Mouse (Mus musculus) cerebellum, adult 11 months (tissue): ENCODE results near the gene Olfr480.

Experiments
- DNase-seq: peaks from one replicate; pipeline ENCODE4 v3.0.0; 2022

Olfr480 gene

DNA sequence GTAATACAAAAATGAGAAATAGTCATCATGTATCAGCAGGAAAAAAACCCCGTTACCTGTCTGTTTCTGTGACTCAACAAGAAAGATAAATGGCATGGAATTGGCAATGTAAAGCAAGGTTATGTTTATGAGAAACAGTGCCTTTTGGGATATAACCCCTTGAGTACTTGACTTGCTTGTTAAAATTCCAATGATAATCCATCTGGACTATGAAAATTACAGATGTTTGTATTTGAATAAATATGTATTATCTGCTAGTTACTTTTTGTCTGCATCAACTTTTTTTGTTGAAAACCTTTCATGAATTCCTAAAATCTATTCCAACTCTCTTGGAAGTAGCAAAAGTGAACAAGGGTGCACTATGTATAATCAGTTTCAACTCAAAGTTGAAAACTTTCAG is at the start of gene Olfr480:
Olfr480 (minus strand) TSS at position 101 of the 400 bp plus-strand sequence.
- no peak for DNase-seq

DNA sequence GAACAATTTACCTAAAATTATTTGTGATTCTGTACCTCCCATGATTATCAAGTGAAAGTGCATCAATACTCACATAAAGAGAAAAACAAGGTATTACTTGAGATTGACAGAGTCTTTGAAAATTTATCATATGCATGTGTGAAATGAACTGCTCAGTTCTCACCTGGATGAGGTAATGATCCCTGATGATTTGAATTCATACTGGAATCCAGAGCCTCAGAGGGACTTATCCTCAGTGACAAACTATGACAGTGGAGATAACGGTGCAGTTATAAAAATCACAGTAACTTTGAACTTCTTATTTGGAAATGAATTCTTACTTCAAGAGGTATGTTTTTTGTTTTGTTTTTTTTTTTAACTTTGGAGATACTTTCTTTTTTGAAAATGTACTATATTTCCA is 33.4 kb upstream of the Olfr480 start, which contains the start of gene Olfr483:
Olfr483 (plus strand) TSS at position 301 of the 400 bp plus-strand sequence.
- no peak for DNase-seq

DNA sequence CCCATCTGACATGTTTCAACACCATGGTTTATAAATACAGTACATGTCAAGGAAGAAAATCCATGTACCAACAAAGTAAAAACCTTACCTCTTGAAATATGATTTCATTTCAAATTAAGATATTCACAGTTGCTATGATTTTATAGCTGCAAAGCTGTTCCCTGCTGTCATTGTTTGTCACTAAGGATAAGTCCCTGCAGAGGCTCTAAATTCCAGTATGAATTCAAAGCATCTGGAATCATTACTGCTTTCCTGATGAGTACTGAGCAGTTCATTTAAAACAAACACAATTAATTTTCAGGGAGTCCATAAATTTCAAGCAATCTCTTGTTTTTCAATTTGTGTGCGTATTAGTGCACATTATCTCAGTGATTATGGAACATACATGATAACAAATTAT is 30.3 kb upstream of the Olfr480 start, which contains the start of gene Olfr482:
Olfr482 (minus strand) TSS at position 101 of the 400 bp plus-strand sequence.
- no peak for DNase-seq

DNA sequence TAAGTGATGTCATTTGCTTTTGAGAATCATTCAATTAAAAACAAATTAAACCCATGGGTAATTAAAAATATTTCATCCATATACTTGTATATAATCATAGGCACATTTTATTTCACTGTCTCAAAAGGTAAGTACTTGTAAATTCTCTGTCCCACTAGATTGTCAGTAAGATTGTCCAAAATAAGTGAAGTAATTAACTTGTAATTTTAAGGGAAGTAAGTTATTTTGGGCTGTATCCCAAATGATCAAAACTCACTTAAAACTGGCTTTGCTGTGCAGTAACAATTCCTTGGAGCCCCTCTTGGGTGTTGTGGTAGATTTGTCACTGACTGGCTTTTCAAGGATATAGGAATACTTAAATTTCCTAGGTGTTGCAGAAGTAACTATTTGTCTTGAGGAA is 12.4 kb upstream of the Olfr480 start, which contains the start of gene Olfr481:
Olfr481 (plus strand) TSS at position 301 of the 400 bp plus-strand sequence.
- DNase-seq: no peak

DNA sequence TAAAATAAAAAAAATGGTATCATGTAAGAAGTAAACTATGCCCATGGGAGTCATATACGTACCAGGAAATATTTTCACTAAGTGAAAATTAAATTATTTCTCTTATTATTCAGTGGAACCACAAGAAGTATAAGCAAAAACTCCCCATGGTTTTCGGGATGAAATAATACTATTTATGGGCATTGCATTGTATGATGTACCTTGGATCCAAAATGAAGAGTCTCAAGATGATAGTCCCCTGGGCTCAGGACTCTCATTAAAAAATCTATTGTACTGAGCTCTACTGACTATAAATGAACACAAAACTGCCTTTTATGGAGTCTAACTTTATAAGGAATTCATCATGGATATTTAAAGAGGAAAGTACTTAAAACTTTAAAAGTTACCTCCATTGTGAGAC is 16.8 kb downstream of the Olfr480 start, which contains the start of gene Olfr479:
Olfr479 (plus strand) TSS at position 301 of the 400 bp plus-strand sequence.
- DNase-seq: no peak

DNA sequence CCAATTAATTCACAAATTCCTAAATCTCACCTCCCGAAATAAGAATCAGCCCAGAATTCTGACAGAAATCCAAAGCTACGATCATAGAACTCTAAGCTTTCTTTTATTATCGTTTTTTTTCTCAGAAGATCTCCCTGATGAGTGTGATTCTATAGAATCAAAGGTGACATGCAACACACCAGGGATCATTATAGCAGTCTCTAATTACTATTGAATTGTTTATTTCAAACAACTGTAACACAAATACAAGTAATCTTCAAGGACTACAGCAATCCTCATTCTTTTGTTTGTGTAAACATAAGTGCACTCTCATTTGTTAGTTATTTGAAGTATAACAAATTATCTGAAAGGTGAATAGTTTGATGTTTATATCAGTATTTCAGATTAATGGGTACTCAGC is 33.3 kb downstream of the Olfr480 start, which contains the start of gene Olfr478:
Olfr478 (minus strand) TSS at position 101 of the 400 bp plus-strand sequence.
- no peak for DNase-seq
